Mouse (Mus musculus) A20 (cell line): Measurements from ENCODE around the gene Tcam1.
A peak's percentile ranks its signal among the peaks of the same experiment; 100 is the strongest.

ENCODE experiments used
- DNase-seq: peaks from one replicate; pipeline ENCODE4 v3.0.0-alpha.2; 2011; ENCODE audit warnings: low read depth, low spot score

Gene Tcam1

DNA sequence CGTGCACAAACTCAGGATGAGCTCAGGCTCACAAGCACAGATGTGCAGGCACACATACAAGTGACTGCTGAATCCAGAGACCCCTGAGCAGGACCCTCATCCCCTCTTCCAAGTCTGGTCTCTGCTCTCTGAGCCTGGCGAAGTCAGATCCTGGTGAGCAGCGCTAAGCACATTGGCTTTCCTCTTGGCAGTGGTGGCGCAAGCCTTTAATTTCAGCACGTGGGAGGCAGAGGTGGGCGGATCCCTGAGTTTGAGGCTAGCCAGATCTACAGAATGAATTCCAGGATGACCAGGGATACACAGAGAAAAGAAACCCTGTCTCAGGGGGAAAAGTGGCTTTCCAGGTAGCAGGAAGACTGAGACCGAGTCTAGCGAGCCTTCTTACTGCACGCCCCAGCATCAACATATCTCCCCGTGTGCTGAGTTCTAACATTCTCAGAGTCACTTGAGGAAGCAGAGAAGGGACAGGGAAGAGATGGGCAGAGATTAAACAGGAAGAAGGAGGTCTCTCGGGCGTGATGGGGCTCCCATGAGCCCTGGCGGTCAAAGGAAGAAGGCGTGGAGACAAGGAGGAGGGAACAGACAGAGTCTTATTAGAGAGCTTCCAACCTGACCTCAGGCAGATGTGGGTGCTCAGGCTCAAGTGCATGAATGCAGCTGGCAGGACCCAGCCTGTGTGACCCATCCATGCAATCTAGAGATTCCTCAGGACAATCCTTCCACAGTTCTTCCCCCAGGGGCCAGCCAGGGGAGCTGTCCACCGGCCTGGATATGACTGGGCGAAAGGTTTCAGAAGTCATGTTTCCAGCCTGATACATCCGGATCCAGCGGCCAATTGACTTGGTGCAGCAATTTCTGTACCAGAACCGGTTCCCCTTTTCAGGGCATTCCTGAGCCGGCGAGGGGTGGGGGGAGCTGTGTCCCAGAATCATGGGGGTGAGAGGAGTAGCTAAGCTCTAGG, 42.2 kb downstream of the Tcam1 start:
- no peak for DNase-seq

DNA sequence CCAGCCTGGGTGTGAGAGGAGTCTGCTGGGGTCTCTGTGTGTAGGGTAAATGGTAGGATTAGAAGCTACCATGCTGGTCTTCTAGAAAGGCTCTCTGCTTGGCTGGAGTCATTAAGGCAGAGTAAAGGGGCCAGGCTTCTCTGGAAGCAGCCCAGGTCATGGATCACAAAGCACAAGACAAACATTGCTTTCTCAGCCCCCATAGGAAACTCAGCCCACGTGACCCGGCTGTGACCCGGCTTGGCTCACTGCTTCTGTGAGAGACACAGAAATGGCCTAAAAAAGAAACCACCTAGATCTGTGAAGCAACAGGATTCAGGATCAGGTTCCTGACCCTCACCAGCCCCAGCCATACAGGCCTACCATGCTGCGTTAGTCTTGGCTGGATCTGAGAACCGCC, 48.4 kb downstream of the Tcam1 start:
- DNase-seq, result peak; percentile 49

DNA sequence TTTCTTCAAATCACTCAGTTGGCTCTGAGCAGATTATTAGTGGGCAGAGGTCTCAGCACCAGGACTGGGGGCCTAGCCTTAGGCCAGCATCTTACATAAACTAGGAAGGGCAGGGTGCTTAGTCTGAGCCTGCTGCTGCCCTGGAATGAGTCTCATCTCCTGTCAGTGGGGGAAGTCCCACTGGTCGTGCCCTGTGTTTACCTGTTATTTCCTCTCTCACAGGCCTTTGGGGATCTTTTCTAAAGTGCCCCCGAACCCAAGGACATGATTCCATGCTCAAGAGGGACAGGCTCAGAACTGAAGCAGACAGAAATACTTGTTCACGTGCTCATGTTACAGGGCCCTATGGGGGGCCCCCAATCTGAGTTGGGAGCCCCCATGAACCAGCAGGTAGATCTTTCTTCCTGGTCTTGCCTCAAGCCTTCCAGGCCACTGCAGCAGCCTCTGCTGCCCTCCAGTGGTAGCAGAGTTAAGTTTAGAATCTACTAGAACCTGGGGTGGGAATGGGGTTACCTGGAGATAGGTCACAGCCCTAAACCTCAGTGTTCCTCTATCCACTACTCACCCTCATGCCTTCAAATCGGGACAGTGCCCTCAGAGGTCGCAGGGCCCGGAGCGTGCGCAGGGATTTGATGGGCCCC, 49.2 kb downstream of the Tcam1 start:
- DNase-seq, result peak; percentile 92

DNA sequence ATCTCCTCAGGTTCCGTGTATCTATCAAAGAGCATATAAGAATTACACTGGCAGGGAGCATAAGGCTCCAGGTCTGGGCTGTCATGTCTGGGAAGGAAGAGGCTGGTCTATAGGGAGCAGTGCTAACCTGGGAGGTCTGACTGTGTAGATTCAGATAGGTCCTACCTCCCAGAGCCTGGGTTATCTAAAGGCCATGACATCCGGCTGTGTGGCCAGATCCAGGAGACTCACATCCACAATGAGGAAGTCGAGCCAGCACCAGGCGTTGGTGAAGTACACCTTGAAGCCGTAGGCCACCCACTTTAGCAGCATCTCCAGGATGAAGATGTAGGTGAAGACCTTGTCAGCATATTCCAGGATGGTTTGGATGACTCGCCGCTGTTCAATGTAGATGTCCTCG, 50.0 kb downstream of the Tcam1 start:
- DNase-seq, result no peak

DNA sequence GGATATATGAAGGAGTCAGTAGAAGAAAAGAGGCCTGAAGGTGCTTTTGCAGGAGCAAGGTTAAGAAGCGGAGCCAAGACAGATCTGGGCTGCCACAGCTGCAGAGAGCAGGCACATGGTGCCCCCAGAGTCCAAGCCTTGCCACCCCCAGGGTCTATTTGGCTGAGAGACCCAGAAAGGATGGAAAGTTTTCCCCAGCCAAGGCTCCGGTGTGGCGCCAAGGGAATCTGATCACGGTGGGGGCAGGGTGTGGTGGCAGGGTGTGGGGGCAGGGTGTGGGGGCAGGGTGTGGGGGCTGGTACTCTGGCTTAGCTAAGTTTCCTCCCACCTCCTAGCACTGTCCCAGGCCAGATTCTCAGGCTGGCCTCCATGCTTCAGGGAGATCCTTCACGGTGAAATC, 52.0 kb downstream of the Tcam1 start:
- DNase-seq, result no peak

DNA sequence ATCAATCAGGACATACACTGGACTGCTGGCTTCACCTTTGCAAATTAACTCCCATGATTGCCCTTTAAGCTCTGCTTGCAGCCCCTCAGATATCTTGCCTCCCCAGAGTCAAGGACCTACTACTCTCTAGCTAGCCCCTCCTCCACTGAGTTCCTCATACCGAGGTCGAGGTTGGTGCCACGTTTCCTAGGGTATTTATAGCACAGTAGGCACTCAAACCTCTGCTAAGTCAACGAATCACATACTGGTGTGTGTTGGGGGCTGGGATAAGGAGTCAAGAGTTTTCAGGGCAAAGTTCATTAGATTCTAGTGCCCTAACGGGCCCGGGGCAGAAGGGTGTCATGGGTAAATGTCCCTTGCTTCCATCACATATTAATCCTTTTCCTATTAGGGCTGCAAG, 52.7 kb downstream of the Tcam1 start:
- no peak for DNase-seq

DNA sequence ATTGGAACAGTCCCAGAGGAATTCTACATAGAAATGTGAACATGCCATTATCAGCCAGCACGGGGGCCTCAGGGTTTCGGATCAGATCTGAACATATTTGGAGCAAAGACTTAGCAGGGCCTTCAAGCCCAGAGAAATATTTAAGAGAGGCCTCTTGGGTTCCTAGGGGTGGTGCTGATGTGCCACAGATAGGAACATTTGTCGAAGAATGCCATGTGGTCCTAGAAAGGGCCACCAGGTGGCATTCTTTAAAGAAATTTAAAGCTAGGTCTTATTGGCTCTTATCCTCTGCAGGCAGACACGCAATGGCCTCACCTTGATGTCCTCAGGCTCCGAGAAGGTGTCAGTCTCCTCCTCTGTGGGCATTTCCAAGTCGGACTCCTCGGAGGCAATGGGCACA, 53.2 kb downstream of the Tcam1 start:
- DNase-seq, result peak; percentile 85

DNA sequence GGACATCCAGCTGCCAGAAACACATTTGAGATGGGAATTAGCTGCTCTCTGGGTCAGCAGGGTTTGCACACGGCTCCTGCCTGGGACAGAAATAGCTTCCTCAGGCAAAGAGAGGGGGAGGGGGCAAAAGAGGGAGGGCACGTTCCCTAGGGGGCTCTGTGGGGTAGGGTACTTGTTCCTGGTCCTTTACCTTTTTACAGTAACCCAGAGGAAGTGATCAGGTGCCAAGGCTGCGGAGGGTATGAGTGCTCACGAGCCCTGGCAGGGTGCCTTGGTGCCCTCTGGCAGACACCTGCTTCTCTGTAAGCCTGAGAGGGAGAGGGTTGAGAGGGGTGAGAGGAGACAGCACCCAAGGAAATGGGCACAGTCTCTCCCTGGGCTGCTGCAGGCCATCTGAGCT, 56.0 kb downstream of the Tcam1 start:
- DNase-seq, result no peak

DNA sequence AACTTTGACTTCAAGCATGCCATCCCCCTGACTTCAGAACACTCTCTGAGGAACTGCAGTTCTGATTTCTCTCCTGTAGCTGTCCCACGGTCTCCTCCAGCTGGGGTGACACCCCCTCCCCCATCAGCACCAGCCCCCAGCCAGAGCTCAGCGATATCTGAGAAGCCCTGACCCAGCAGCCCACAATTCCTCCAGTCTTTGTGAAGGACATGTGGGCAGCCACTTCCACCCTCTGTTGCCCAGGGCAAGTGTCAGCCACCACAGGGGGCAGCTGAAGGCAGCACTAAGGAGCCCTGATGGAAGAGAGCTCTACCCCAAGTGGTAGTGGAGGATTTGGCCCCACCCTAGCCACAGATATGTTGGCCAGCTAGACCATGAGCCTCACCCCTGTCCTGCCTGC, 57.6 kb downstream of the Tcam1 start:
- DNase-seq, result no peak

DNA sequence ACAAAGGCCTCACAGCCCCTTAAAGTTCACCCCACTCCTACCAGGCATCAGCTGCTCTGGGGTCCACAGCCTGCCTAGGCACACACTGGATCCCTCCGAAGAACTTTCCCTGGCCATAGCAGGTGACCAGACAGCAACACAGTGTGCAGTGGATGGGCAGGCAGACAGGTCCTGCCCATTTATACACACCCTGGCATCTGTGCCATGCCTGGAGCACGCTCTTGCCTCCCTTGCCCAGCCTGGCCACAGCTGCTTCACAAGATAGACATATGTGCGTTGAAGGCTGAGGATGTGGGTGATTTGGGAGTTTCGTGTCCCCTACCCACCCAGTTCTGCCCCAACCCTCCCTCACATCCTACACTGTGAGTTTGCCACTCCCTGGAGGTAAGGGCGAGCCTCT, 61.6 kb downstream of the Tcam1 start:
- DNase-seq, result no peak
